Mouse (Mus musculus): Measurements from ENCODE around the gene Zfp618. TPM values are rescaled to one million over a fixed set of nuclear protein-coding genes. Genes with fewer than 3 reads are reported as not detected.
A peak's percentile ranks its signal among the peaks of the same experiment; 100 is the strongest.

Gene Zfp618
- total RNA-seq, 2 experiments from 2014 or later: 6.2 to 6.3 TPM

DNA sequence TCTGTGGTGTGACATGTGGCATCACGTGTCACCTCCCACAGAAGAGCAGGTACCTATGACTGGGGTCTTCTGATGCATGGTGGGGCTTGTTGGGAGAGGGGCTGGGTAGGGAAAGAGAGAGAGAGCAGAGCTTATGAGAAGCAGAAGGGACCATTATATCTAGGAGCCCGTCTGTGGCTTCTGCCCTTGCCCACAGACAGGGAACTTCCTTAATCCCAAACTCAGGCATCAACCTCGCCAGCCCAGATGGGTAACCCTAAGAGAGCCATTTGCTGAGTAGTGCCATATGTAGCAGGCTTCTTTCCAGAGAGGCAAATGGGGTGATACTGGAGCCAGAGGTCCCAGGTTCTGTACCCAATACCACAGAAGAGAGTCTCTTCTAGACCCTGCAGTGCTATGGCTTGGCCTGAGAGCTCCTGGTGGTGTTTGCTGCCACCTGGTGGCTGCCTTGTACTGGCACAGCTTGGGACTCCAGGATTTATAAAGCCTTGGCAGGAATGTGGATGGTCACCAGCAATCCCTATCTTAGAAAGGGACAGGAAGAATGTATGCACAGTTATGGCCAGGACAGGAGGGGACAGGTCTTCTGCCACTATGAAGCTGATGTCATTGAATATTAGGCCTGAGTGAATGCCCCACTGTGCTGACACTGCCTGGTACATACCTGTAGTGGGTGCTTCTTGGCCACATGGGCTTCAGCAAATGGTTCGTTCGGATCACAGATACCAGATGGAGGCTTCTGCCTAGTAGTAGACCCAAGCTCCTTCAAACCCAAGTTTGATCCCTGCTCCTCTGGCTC is 153.5 kb downstream of the Zfp618 start:
- intact Hi-C loops (cut with DNase I): loop anchor here (1.0 to 10.0 kb wide), 4 partner anchors 154 to 339 kb away; partner anchors contain the start of gene Zfp618
- DNase-seq (ENCODE audit: low spot score in 2 of 2): peak; percentile 82 to 89

DNA sequence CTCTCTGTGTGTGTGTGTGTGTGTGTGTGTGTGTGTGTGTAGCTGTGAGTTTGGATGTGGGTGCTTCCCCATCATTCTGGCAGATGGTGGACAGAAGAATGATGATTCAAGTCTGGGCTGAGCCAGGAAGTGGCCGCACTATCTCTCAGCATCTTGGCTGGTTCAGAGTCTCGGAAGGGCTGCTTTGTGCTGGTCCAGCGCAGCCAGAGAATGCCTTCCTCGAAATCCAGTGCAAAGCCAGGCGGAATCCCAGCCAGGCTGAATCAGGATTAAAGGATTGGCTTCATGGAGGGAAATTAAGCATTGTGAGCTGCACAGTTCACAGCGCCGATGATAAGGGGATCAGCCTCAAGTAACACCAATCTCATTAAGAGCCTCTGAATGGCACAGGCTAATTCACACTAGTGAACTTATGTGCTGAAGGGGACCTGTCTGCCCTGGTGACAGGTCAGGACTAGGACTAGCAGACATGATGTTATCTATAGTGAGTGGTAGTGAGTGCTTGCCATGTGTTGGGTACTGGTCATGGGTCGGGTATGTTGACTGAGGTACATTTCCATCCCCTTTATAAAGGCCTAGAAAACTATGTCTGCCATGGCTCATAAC is 159.6 kb downstream of the Zfp618 start:
- intact Hi-C loops (cut with DNase I): loop anchor here (5.0 kb wide), 1 partner anchor 428 kb away; no protein-coding TSS in a partner anchor
- DNase-seq (ENCODE audit: low spot score in 2 of 2): peak in 1 of 2 experiments; percentile 22

DNA sequence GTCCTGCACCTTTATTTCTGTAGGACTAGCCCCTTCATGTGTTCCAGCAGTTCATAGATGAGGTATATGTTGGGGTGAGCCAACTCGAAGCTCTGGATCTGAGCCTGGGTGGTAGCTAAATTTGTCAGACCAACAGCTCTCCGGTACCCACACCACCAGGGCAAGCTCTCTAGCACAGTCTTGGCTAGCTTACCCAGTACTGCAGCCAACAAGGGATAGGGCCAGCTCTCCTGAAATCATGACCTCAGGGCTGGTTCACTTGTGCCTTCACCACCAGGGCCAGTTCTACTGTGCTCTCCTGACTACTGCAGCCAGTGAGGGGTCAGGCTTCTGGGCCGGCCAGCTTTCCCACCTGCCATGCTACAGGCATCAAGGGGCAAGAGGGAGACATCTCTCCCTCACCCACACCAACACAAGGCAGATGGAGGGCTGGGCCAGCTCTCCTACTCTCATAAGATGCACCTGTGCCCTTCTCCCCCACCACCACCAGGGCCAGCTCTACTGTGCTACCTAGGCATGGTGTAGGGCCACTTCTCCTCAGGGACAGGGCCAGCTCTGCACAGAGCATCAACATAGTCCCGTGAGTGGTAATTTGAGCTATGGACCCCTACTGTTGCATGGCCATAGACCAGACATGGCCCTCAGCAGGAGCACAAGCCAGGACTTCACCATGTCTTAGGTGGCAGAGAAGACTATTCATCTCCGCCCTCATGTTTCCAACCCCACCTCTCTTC is 164.7 kb downstream of the Zfp618 start:
- intact Hi-C loops (cut with DNase I): no loop called here
- DNase-seq (ENCODE audit: low spot score in 2 of 2): no peak

DNA sequence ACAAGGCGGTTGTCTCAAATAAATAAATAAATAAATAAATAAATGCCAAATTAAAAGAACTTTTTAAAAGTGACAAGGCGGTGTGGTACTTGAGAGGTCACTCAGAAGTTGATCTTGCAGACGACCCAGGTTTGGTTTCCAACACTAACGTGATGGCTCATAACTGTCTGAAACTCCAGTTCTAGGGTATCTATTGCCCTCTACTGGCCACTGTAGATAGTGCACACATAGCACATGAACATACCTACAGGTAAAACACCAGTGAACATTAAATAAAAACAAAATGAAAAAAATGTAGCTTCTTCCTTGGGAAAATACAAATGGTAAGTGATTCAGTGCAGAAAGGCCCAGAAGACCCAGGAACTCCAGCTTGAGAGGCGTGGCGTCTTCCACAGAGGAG is 181.9 kb downstream of the Zfp618 start:
- DNase-seq (ENCODE audit: low spot score in 2 of 2): no peak
- intact Hi-C loops (cut with DNase I): no loop called here

- intact Hi-C loops (cut with DNase I): no loop called here
- DNase-seq (ENCODE audit: low spot score in 2 of 2): no peak
Measured at GRCm38 (mm10) chr4:63151127-63151526, 185.8 kb downstream of the Zfp618 start.

GRCm38 (mm10) chr4:63154028-63154427 is 188.7 kb downstream of the Zfp618 start:
- intact Hi-C loops (cut with DNase I): no loop called here
- DNase-seq (ENCODE audit: low spot score in 2 of 2): no peak

GRCm38 (mm10) chr4:63154699-63155098 is 189.3 kb downstream of the Zfp618 start, which contains the start of gene Ambp:
Ambp (minus strand) TSS chr4:63154799.
- no peak for DNase-seq (ENCODE audit: low spot score in 2 of 2)
- intact Hi-C loops (cut with DNase I): loop anchor here (5.0 kb wide), 1 partner anchor 163 kb away; no protein-coding TSS in a partner anchor

- DNase-seq (ENCODE audit: low spot score in 2 of 2): no peak
Measured at GRCm38 (mm10) chr4:63155596-63155995, 190.2 kb downstream of the Zfp618 start.

GRCm38 (mm10) chr4:63156726-63157634 is 191.6 kb downstream of the Zfp618 start:
- intact Hi-C loops (cut with DNase I): loop anchor here (5.0 kb wide), 1 partner anchor 160 kb away; no protein-coding TSS in a partner anchor
- DNase-seq (ENCODE audit: low spot score in 2 of 2): no peak

More at GRCm38 (mm10) chr4:63155596-63155995, 190.2 kb downstream of the Zfp618 start:
- intact Hi-C loops (cut with DNase I): loop anchor here (5.0 kb wide), 1 partner anchor 162 kb away; no protein-coding TSS in a partner anchor

DNA sequence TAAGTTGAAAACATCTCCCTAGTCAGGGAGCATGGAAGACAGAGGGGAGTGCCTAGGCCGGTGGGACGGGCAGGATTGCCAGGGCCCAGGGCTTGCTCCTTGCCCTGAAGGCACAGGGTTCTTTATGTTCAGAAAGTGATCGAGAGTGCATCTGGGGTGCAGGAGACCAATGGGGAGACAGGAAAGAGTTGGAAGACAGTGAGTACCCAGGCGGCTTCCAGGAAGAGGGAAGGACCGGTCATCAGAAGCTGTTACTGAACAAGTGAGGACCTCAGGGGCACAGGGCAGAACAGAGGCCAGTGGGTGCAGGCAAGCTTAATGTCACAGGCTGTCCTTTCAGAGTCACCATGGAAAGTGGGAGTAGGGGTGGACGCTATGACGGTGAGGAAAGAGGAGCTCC is 192.8 kb downstream of the Zfp618 start:
- DNase-seq (ENCODE audit: low spot score in 2 of 2): no peak
- intact Hi-C loops (cut with DNase I): loop anchor here (2.0 to 5.0 kb wide), 2 partner anchors 159 to 247 kb away; no protein-coding TSS in a partner anchor

- intact Hi-C loops (cut with DNase I): loop anchor here (2.0 to 5.0 kb wide), 2 partner anchors 158 to 246 kb away; no protein-coding TSS in a partner anchor
- peak; percentile 86 to 87 for DNase-seq (ENCODE audit: low spot score in 2 of 2)
Measured at GRCm38 (mm10) chr4:63158961-63159592, 193.7 kb downstream of the Zfp618 start.

- intact Hi-C loops (cut with DNase I): no loop called here
- no peak for DNase-seq (ENCODE audit: low spot score in 2 of 2)
Measured at GRCm38 (mm10) chr4:63165636-63166035, 200.3 kb downstream of the Zfp618 start.

GRCm38 (mm10) chr4:63166323-63166722 is 200.9 kb downstream of the Zfp618 start:
- intact Hi-C loops (cut with DNase I): no loop called here
- DNase-seq (ENCODE audit: low spot score in 2 of 2): no peak

DNA sequence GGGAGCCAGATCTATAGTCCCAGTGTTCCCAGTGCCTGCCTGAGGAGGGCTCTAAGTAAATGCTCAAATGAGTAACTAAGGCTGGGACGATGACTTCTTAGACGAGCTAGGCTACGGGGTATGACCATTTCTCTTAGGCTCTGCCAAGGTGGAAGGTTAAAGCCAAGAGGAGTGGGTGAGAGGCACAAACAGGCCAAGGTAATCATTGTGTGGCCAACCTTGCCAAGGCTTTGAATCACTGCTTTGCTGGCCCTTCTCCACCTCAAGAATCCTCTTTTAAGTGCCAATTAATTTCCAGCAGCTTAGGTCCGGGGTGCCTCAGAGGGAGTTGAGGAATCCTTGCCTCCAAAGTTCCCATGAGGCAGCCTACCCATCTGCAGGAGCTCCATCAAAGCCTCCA is 204.7 kb downstream of the Zfp618 start:
- intact Hi-C loops (cut with DNase I): no loop called here
- no peak for DNase-seq (ENCODE audit: low spot score in 2 of 2)

DNA sequence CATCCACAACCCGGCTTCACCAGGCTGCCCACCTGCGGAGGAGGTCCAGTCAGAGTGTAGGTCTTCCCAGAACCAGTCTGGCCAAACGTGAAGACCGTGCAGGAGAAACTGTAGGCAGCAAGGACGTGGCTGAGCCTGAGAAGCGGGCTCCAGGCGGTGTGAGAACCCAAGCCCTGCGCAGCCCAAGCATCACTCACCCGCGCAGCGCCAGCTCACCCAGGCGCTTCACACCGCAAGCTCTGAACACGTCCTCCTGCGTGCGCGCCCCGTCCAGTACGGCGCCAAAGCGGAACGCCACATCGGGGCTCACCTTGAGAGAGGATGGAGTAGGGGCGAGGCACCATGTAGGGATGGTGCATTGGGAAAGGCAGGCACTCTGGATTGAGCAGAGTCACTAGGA is 205.7 kb downstream of the Zfp618 start:
- intact Hi-C loops (cut with DNase I): no loop called here
- DNase-seq (ENCODE audit: low spot score in 2 of 2): no peak

DNA sequence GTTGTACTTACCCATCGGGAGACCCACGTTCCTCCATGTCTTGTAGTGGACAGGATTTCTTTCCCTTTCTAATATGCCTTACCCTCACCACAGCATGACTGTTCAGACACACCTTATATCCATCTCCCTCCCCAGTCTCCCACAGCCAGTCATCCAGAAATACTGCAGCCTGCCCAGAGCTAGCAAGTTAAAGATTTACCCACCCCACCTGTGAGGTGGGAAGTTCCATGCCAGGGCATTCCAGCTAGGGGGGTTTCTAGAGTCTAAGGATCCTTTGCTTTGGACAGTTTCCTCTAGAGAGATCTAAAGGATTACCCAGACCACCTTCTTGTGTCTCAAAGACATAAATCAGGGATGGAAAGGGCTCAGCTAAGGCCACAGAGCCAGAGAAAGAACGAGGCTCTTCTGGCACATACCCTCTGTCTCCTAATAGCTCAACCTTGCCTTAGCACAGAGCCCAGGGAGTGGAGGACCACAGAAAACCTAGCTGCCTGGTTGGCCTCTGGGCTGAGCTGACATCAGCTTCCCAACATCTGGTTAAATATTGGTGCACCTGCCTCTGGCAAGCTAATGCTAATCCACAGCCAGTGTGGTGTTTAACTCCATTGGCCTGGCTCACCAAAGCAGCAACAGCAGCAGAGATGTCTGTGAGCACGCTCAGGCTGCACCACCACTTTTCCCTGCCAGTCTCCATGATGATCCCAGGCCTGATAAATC is 206.8 kb downstream of the Zfp618 start, which contains the start of gene Kif12:
Gene Kif12 (minus strand): TSS at position 163 of the 717 bp plus-strand sequence.
- no peak for DNase-seq (ENCODE audit: low spot score in 2 of 2)
- intact Hi-C loops (cut with DNase I): no loop called here

- DNase-seq (ENCODE audit: low spot score in 2 of 2): peak; percentile 74 to 79
Measured at GRCm38 (mm10) chr4:63181556-63181955, 216.2 kb downstream of the Zfp618 start.

More at GRCm38 (mm10) chr4:63181556-63181955, 216.2 kb downstream of the Zfp618 start:
- intact Hi-C loops (cut with DNase I): loop anchor here (1.0 to 10.0 kb wide), 3 partner anchors 36 to 223 kb away; partner anchors contain the start of gene Akna

Measured in left cerebral cortex, postnatal 14 days (tissue).